Mouse (Mus musculus) left cerebral cortex, adult 11 months (tissue): ENCODE results near the gene Gm6169.
"Not testable (repeated sequence)": the region's sequence is repeated elsewhere in the genome, so short reads cannot be mapped to it uniquely, and the experiment has no call there.

ENCODE experiments used
- DNase-seq: peaks from one replicate; pipeline ENCODE4 v3.0.0; 2022; ENCODE audit warnings: low spot score

Gene Gm6169

GRCm38 (mm10) chr13:97068151-97068550, 30.9 kb downstream of the Gm6169 start:
- no peak for DNase-seq

GRCm38 (mm10) chr13:97067691-97068090, 31.3 kb downstream of the Gm6169 start:
- no peak for DNase-seq

- DNase-seq = no peak
Measured at GRCm38 (mm10) chr13:97066649-97067550, 32.1 kb downstream of the Gm6169 start, which contains the start of gene Fam169a. Gene Fam169a (plus strand): TSS chr13:97067286.

GRCm38 (mm10) chr13:97064844-97065621, 34.0 kb downstream of the Gm6169 start:
- not testable (repeated sequence) for DNase-seq

GRCm38 (mm10) chr13:97064413-97064812, 34.6 kb downstream of the Gm6169 start:
- DNase-seq = no peak

- no peak for DNase-seq
Measured at GRCm38 (mm10) chr13:97063431-97063830, 35.6 kb downstream of the Gm6169 start.

- DNase-seq = no peak
Measured at GRCm38 (mm10) chr13:97062151-97062550, 36.9 kb downstream of the Gm6169 start.

GRCm38 (mm10) chr13:97060331-97060730, 38.7 kb downstream of the Gm6169 start:
- DNase-seq = no peak

GRCm38 (mm10) chr13:97059746-97060145, 39.3 kb downstream of the Gm6169 start:
- no peak for DNase-seq

GRCm38 (mm10) chr13:97057817-97058216, 41.2 kb downstream of the Gm6169 start:
- DNase-seq = no peak

GRCm38 (mm10) chr13:97053844-97054243, 45.2 kb downstream of the Gm6169 start:
- DNase-seq = no peak

GRCm38 (mm10) chr13:97052667-97053066, 46.4 kb downstream of the Gm6169 start:
- no peak for DNase-seq

GRCm38 (mm10) chr13:97051158-97051557, 47.9 kb downstream of the Gm6169 start:
- no peak for DNase-seq
